Mouse (Mus musculus) ES-Bruce4 (cell line): Measurements from ENCODE around the gene Clps.

ENCODE experiments used
- CTCF ChIP-seq: IDR thresholded peaks from one replicate; pipeline ENCODE4 v1.8.1; 2011; ENCODE audit warnings: low read depth, low read length
- EP300 ChIP-seq: IDR thresholded peaks from 2 replicates; pipeline ENCODE4 v1.6.1; 2011; ENCODE audit warnings: low read depth, low read length; ENCODE audit not compliant: insufficient read depth

GRCm38 (mm10) chr17:28523355-28524008 lies 37.1 kb downstream of the Clps start:
- TF ChIP-seq EP300, result no peak
- TF ChIP-seq CTCF, result no peak
